Mouse (Mus musculus): ENCODE measurements around the gene Gm11020.

DNA sequence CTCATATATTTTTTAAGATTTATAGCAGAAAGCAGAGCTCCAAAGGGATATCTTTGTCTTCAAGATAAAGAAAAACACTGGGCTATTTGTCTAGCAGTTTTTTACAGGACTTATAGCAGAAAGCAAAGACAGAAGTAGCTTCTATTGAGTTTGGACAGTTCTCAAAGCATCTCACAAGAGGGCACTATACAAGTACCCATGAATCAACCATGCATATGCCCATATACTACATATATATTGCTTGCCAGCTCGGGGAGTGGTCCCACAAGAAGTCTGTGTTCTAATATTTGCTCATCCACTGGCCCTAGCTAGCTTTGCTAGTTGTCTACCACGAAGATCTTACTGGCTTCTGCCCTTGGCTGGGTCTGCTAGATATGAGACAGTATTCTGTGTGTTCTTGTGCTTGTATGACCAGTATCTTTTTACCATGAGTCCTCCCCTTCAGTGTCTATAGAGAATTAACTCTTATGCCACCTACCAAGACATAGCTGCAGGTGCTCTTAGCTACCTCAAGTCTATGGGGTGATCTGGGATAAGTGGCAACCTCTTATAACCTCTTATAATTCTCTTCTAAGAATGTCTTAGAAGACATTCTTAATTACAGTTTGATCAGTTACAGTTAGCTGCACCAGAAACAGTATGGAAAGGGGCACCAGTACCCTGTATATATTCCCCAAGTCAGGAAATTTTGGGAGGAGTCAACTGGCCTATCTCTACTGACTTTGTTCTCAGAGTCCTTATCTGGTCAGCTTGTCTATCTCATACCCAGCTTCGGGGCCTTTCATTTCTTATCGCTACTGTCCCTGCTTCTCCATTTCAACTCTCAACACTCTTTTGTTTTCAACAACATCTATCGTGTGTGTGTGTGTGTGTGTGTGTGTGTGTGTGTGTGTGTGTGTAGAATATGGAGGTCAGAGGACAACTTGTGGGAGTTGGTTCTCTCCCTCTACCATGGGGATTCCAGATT, 11.6 kb downstream of the Gm11020 start:
- no peak for TF ChIP-seq CTCF (IDR thresholded peaks at IDR 0.05; ENCODE audit: extremely low read depth, insufficient read depth, low read length)
- TF ChIP-seq POLR2A (IDR thresholded peaks at IDR 0.05; ENCODE audit: extremely low read depth, insufficient read depth, low read length) = no peak

Measured in cortical plate, adult 2 months (tissue).